Mouse (Mus musculus) embryonic facial prominence, embryonic 13.5 days (tissue): ENCODE data around the gene Prkch. TPM values are rescaled to one million over a fixed set of nuclear protein-coding genes. Genes with fewer than 3 reads are reported as not detected.

Experiments
- ATAC-seq: fragments of 200-750 bp; cut with Nextera tagmentation; 2 replicates; pipeline ENCODE4 v1.8.0; 2017; ENCODE audit warnings: low read depth; ENCODE audit not compliant: insufficient number of reproducible peaks, insufficient read depth, low FRiP score, low TSS enrichment
- H3K27ac ChIP-seq: fragments of 300-500 bp; sonication (generic); 2 replicates; pipeline ENCODE4 v1.5.1; 2015; ENCODE audit warnings: moderate library complexity, mild to moderate bottlenecking, inconsistent platforms
- H3K27me3 ChIP-seq: fragments of 300-500 bp; sonication (generic); 2 replicates; pipeline ENCODE4 v1.6.1; 2015; ENCODE audit warnings: mild to moderate bottlenecking, inconsistent platforms
- H3K36me3 ChIP-seq: fragments of 300-500 bp; sonication (generic); 2 replicates; pipeline ENCODE4 v1.6.1; 2015; ENCODE audit warnings: mild to moderate bottlenecking, inconsistent platforms
- H3K4me1 ChIP-seq: fragments of 300-500 bp; sonication (generic); 2 replicates; pipeline ENCODE4 v1.6.1; 2015; ENCODE audit warnings: inconsistent platforms
- H3K4me2 ChIP-seq: fragments of 300-500 bp; sonication (generic); 2 replicates; pipeline ENCODE4 v1.6.1; 2015; ENCODE audit warnings: moderate library complexity, mild to moderate bottlenecking, inconsistent platforms
- H3K4me3 ChIP-seq: fragments of 300-500 bp; sonication (generic); 2 replicates; pipeline ENCODE4 v1.5.1; 2015; ENCODE audit warnings: mild to moderate bottlenecking, inconsistent platforms
- H3K9ac ChIP-seq: fragments of 300-500 bp; sonication (generic); 2 replicates; pipeline ENCODE4 v1.6.1; 2015; ENCODE audit warnings: mild to moderate bottlenecking, inconsistent platforms
- H3K9me3 ChIP-seq: fragments of 300-500 bp; sonication (generic); 2 replicates; pipeline ENCODE4 v1.6.1; 2016; ENCODE audit warnings: inconsistent platforms
- WGBS: fragments of 180-500 bp; shearing (Covaris S2); methylation state at CpG from one replicate; pipeline ENCODE4 v1.1.7; 2015; ENCODE audit warnings: mixed read lengths; 5-methylcytosine and 5-hydroxymethylcytosine counted together
- polyA plus RNA-seq: library from polyadenylated mRNA; unstranded; fragments of >200 nt; fragmentation: Nextera tagmentation; extraction: Ambion mirVana; gene quantifications from 2 replicates; pipeline ENCODE4 v1.2.1, GENCODE M21; 2015

Prkch gene
- polyA plus RNA-seq, 1 experiment from 2014 or later: 13.3 TPM

DNA sequence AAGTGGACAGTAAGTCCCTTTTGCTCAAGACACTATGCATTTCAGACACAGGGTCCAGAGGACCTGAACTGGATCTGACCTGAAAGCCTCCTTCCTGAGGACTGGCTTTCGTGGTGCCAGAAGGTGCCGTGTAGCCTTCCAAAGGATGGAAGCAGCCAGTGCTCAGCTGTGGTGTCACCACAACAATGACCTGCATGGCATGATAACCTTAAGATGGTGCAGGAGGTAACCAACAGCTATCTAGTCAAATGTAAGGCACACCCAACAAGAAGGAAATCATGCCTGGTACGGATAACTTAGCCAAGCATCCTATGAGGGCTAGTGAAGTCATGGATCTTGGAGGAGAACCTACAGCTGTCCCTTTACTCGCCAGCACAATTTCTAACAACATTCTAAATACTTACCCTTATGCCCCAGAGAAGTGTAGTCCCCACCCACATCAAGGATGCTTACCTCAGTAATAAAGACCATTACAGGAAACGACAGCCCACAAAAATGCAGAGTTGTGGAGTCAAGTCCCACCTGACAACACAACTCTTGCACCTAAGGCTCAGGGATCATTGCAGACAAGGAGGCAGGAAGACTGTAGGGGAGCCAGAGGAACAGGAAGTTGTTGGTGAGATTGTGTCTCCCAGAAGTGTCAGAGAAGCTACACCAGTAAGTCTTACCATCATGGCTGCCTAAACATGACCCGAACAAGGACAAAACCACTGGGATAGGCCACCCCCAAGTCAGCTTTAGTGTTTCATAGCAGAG is 40.9 kb downstream of the Prkch start:
- no peaks in the 10 kb centered on the region for H3K27me3 ChIP-seq
- ATAC-seq: no peak
- H3K36me3 ChIP-seq: no peaks in the 10 kb centered on the region
- H3K9ac ChIP-seq: no peak overlapping the region
- H3K4me2 ChIP-seq: no peak overlapping the region
- WGBS: 86% methylated on average over 6 of the region's 6 CpGs
- H3K9me3 ChIP-seq: no peaks in the 10 kb centered on the region
- no peak overlapping the region for H3K27ac ChIP-seq
- no peak overlapping the region for H3K4me3 ChIP-seq
- peaks cover 11% of the 10 kb centered on the region for H3K4me1 ChIP-seq

DNA sequence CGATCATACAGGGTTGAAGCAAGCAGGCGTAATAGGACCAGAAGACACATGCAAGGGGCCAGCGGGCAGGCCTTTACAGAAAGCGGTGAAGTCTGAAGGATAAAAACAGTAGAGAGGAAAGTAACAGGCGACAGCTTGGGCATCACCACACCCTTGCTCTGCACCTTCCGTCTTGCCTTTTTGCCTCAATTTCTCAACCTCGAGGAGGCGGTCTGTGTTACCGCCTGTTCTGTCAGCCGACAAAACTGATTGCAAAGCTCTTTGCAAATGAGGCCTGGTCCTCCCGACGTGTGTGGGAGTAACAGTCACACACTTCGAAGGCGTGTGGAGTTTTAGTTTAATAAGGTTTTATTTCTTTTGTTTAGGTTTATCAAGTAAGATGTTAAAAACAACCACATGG is 43.3 kb downstream of the Prkch start:
- Histone ChIP-seq H3K4me3 (no peak overlapping the region), H3K27me3 (no peaks in the 10 kb centered on the region), H3K4me1 (peaks cover 27% of the 10 kb centered on the region), H3K4me2 (no peak overlapping the region), H3K9ac (no peak overlapping the region), H3K36me3 (no peaks in the 10 kb centered on the region), H3K27ac (no peak overlapping the region), H3K9me3 (no peaks in the 10 kb centered on the region)
- ATAC-seq: no peak
- WGBS: 89% methylated on average over 14 of the region's 14 CpGs

DNA sequence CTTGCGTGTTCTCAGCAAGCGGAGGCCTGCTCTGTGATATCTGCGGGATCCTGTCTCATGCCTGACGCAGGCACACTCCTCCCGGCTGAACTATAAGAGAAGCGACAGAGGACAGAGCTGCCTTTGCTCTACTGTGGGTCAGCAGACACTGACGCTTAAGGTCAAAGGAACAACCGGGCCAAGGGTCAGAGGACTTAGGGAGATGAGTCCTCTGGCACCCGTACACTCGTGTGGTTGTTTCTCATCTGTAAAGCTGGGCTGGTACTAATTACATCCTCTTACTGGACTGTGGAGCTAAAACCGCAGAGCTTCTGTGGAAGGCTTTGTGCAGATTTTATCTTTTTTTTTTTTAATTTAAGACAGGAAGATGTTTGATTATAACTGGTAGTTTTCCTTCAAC is 46.0 kb downstream of the Prkch start:
- Histone ChIP-seq H3K9me3 (no peaks in the 10 kb centered on the region), H3K4me3 (no peak overlapping the region), H3K4me1 (peaks cover 30% of the 10 kb centered on the region), H3K36me3 (no peaks in the 10 kb centered on the region), H3K9ac (no peak overlapping the region), H3K4me2 (no peak overlapping the region), H3K27me3 (no peaks in the 10 kb centered on the region), H3K27ac (no peak overlapping the region)
- no peak for ATAC-seq
- WGBS: 27% methylated on average over 11 of the region's 11 CpGs

DNA sequence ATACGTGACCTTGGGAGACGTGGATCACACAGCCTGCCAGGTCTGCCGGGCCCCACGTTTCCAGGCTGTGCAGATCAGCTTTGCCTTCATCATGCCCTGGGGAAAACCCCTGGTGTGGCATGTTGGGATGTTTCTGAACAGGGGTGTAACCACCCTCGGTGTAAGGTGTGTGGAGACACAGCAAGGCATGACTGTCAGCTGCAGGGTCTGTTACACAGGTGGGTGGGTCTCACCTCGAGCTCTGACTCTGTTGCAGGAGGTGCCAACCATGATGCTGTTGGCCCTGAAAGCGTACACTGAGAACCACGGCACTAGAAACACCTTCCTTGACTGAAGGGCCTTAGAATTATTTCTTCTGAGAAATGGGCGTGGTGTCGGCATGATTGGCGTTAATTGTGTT is 46.6 kb downstream of the Prkch start:
- Histone ChIP-seq H3K36me3 (no peaks in the 10 kb centered on the region), H3K9ac (no peak overlapping the region), H3K4me3 (no peak overlapping the region), H3K9me3 (no peaks in the 10 kb centered on the region), H3K27me3 (no peaks in the 10 kb centered on the region), H3K4me2 (no peak overlapping the region), H3K27ac (no peak overlapping the region), H3K4me1 (peaks cover 30% of the 10 kb centered on the region)
- 46% methylated on average over 11 of the region's 11 CpGs for WGBS
- no peak for ATAC-seq

DNA sequence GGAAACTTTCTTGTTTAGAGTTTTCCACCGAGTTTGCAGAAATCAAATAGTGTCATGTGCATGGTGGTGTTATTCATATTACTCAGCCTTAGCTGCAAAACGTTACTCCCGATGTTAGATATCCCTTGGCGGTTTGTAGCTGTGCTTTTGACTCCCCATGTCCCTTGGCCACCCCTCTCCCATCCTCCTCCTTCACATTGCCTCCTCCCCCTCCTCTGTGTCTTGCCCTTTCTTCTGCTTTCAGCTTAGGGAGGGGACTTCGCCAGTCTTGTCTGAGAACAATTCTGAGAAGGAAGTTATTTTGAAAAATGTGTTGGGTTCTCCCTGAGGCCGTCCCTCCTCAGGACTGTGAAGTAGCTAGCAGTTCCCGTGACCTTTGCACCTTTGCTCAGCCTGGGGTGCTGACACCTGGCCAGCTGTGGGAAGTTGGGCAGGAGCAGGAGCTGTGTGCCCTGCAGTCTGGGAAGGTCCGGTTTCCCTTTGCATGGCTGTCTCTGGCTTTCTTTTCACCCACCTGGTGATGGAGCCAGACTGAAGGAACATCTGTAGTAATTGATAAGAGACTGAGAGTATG is 48.2 kb downstream of the Prkch start:
- H3K9me3 ChIP-seq: no peaks in the 10 kb centered on the region
- no peak for ATAC-seq
- H3K27ac ChIP-seq: no peak overlapping the region
- H3K4me1 ChIP-seq: peaks cover 30% of the 10 kb centered on the region
- 13% methylated on average over 8 of the region's 8 CpGs for WGBS
- no peak overlapping the region for H3K4me2 ChIP-seq
- no peaks in the 10 kb centered on the region for H3K27me3 ChIP-seq
- H3K4me3 ChIP-seq: no peak overlapping the region
- H3K36me3 ChIP-seq: no peaks in the 10 kb centered on the region
- no peak overlapping the region for H3K9ac ChIP-seq

DNA sequence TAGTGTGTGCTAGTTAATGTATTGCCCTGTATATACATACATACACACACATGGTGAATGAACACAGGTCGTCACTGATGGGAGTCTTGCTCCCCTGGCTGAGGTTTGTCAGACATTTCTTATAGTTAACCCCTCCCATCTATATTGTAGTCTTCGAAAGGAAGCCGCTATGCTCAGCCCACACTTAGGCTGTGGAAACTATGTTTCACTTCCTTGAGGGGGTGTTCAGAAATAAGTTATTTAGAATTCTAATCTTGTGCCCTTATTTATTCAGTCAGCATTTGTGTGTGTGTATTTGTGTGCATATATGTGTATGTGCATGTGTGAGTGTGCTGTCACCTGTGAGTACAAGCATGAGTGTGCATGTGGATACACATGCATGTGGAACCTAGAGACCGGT is 49.1 kb downstream of the Prkch start:
- 90% methylated on average over 4 of the region's 4 CpGs for WGBS
- Histone ChIP-seq H3K9me3 (no peaks in the 10 kb centered on the region), H3K36me3 (no peaks in the 10 kb centered on the region), H3K27me3 (no peaks in the 10 kb centered on the region), H3K27ac (no peak overlapping the region), H3K4me2 (no peak overlapping the region), H3K9ac (no peak overlapping the region), H3K4me1 (peaks cover 30% of the 10 kb centered on the region), H3K4me3 (no peak overlapping the region)
- ATAC-seq: no peak

DNA sequence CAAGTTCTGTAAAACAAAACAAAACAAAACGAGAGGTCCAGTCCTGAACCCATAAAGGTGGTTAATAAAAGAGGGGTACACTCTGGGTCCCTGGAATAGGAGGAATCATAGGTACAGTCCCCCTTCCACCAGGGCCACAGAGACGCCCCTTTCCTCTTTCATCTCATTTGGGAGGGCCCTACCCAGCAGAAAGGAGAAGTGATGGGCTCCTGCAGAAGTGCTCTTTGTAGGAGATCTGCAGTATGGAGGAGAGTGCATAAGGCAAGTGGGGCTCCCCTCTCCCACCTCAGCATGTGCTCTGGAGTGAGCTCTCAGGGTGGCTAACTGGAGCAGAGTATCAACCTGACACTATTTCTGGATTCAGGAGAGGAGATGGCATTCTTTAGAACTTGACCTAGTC is 55.0 kb downstream of the Prkch start:
- Histone ChIP-seq H3K4me2 (no peak overlapping the region), H3K27me3 (no peaks in the 10 kb centered on the region), H3K9me3 (no peaks in the 10 kb centered on the region), H3K27ac (no peak overlapping the region), H3K4me3 (no peak overlapping the region), H3K4me1 (no peaks in the 10 kb centered on the region), H3K9ac (no peak overlapping the region), H3K36me3 (no peaks in the 10 kb centered on the region)
- WGBS: 68% methylated on average over 2 of the region's 2 CpGs
- no peak for ATAC-seq

DNA sequence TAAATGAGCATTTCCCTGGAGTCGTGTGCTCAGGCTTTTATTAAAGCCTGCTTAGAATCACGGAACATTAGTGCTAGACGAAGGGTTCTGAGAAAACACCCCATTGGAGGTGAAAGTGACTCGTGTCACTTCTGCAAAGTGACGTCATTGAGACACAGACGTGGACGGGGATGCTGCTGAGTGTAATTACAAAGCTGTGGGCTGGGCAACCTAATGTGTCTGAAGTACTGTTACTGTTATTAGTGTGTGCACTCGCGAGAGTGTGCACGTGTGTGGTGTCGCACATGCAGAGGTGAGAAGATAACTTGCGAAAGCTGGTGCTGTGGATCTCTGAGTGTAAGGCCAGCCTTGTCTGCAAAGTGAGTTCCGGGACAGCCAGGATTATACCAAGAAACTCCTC is 56.6 kb downstream of the Prkch start:
- 66% methylated on average over 13 of the region's 13 CpGs for WGBS
- H3K27me3 ChIP-seq: no peaks in the 10 kb centered on the region
- H3K36me3 ChIP-seq: no peaks in the 10 kb centered on the region
- H3K9ac ChIP-seq: no peak overlapping the region
- no peaks in the 10 kb centered on the region for H3K9me3 ChIP-seq
- no peak for ATAC-seq
- H3K4me2 ChIP-seq: no peak overlapping the region
- H3K27ac ChIP-seq: no peak overlapping the region
- no peaks in the 10 kb centered on the region for H3K4me1 ChIP-seq
- H3K4me3 ChIP-seq: no peak overlapping the region

DNA sequence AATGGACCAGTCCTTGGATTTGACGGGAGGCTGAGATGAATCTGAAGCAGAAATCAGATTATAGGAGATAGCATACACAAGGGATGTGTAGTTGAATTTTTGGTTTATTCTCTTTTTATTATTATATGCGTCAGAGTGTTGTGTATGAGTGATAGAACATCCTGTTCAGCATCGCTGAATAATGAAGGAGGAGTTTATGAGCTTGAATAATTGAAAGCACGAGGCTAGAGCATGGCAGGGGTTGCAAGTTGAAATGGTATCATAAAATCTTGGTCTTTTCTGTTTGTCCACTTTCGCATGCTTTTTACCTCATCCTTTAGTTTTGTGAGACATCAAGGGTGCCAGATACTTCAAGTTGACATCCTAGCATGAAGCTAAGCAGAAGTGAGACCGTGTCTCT is 60.6 kb downstream of the Prkch start:
- 91% methylated on average over 6 of the region's 6 CpGs for WGBS
- ATAC-seq: no peak
- no peak overlapping the region for H3K9ac ChIP-seq
- no peak overlapping the region for H3K4me3 ChIP-seq
- H3K4me1 ChIP-seq: no peaks in the 10 kb centered on the region
- no peaks in the 10 kb centered on the region for H3K9me3 ChIP-seq
- no peak overlapping the region for H3K27ac ChIP-seq
- no peaks in the 10 kb centered on the region for H3K27me3 ChIP-seq
- H3K4me2 ChIP-seq: no peak overlapping the region
- no peaks in the 10 kb centered on the region for H3K36me3 ChIP-seq

DNA sequence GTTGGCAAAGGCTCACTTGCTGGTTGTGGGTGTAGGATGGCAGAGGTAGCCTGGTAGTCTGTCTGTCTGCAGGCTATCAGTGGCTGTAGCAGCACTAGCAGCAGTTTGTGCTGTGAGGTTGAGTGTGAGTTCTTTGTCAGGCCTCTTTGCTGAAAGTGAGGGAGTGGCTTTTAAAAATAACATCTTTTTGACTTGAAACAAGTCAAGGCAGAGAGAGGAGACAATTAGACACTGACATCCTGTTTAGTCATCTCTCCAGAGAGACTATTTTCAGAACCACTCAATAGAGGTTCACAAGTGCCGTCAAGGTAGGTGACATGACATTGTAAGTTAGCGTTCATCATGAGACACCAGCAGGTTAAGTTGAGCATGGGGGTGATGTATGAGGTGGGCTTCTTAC is 63.1 kb downstream of the Prkch start:
- H3K4me3 ChIP-seq: no peak overlapping the region
- H3K9me3 ChIP-seq: no peaks in the 10 kb centered on the region
- no peak overlapping the region for H3K4me2 ChIP-seq
- no peak overlapping the region for H3K9ac ChIP-seq
- H3K4me1 ChIP-seq: no peaks in the 10 kb centered on the region
- no peaks in the 10 kb centered on the region for H3K36me3 ChIP-seq
- no peaks in the 10 kb centered on the region for H3K27me3 ChIP-seq
- ATAC-seq: no peak
- WGBS: 77% methylated on average over 2 of the region's 2 CpGs
- no peak overlapping the region for H3K27ac ChIP-seq

DNA sequence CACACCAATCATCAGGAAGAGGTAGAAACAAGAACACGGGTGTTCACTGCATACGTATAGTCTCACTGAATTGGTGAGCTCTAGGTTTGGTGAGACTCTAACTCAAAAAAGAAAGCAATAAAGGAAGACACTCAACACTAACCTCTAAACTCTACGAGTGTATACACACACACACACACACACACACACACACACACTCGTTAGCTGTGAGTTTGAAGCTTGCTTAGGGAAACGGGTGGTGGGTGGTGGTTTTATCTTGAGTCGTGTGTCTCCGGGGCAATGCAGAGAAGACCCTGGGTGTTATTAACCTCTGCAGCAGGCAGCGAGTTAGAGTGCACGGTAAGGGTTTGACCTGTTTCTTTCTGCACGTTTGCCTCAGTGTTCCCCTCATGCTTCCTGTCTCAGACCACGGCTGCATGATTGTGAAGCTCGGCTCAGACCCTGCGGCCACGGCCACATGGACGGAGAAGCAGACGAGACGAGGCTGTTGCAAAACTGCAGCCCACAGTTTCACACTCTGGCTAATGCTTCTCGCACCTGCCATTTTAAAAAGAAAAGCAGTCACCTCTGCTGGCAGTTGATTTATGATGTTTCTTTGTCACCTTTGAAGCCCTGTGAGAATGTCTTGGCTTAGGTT is 72.1 kb downstream of the Prkch start:
- H3K9ac ChIP-seq: no peak overlapping the region
- ATAC-seq: no peak
- H3K36me3 ChIP-seq: no peaks in the 10 kb centered on the region

DNA sequence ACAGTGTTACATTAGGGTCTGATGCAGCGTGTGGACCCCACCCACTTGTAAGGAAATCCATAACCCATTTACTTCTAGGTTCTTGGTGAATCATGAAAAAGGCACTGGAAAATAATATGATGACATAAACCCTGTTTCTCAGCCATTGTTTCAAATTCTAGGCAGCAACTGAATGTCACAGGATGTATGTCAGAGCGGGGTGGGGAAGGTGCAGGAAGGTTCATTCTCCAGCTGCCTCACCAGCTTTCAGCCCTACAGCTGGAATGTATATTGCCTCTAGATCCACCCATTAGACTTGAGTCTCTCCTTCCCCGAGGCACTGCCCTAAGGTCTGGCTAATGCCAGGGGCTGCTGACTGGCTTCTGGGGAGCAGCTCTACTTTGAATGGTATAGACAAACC is 78.8 kb downstream of the Prkch start:
- Histone ChIP-seq H3K27ac (no peak overlapping the region), H3K4me1 (no peaks in the 10 kb centered on the region), H3K27me3 (no peaks in the 10 kb centered on the region), H3K4me3 (no peak overlapping the region), H3K36me3 (no peaks in the 10 kb centered on the region), H3K9me3 (no peaks in the 10 kb centered on the region), H3K4me2 (no peak overlapping the region), H3K9ac (no peak overlapping the region)
- no peak for ATAC-seq
- WGBS: 71% methylated on average over 3 of the region's 3 CpGs

More for the DNA sequence above, 72.1 kb downstream of the Prkch start:
- 84% methylated on average over 18 of the region's 18 CpGs for WGBS
- Histone ChIP-seq H3K9me3 (no peaks in the 10 kb centered on the region), H3K27me3 (no peaks in the 10 kb centered on the region), H3K4me1 (peaks cover 3% of the 10 kb centered on the region; the same call in 1 of the 2 replicates), H3K27ac (no peak overlapping the region), H3K4me2 (no peak overlapping the region), H3K4me3 (no peak overlapping the region)
